Mouse (Mus musculus) erythroblast, embryonic 14.5 days (primary cell): ENCODE data around the gene B3gnt8.

Experiments
- GATA1 ChIP-seq: IDR thresholded peaks from 2 replicates; pipeline ENCODE4 v1.6.1; 2012; ENCODE audit warnings: low read length, inconsistent platforms, mixed read lengths
- TAL1 ChIP-seq: IDR thresholded peaks from 3 replicates; pipeline ENCODE4 v1.6.1; 2012; ENCODE audit warnings: low read length, inconsistent platforms, mixed read lengths

DNA sequence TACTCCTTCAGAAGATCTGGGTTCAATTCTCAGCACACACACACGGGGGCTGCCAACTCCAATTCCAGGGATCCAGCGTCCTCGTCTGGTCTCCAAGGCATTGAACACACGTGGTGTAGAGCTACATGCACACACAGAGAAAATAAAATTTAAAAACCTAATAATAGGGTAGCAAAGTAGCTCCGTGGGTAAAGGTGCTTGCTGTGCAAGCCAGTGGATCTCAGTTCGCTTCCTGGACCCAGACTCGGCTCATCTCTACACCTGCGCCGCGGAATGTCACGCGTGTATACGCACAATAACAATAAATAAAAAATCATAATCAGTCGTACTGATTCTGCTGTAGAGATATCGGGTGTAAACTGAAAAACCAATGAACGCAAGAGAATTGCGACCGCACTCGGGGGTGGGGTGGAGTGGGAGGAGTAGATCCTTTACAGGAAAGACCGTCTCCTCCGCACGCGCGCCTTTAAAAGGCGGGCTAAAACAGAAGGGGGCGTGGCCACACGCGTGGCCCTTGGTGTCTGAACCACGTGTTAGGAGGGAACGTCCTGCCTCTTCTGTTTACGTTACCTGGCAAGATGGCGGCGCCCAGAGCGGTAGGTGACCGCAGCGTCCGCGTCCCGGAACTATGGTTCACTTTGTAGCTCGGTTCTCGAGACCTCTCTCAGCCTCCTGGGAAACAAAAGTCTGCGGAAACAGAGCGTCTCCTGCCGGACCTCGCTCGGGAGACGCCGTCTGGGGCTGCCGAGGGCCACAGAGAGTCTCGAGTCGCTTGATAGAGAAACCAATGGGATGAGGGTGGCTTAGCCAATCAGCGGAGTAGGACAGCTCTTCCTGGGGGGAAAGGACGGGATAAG lies 7.4 kb upstream of the B3gnt8 start, which contains the start of gene Dmac2:
- TF ChIP-seq GATA1 = no peak
- no peak for TF ChIP-seq TAL1
